Mouse (Mus musculus) myocyte (in vitro differentiated cells): ENCODE measurements around the gene Resp18. TPM values are rescaled to one million over a fixed set of nuclear protein-coding genes. Genes with fewer than 3 reads are reported as not detected.
A peak's percentile ranks its signal among the peaks of the same experiment; 100 is the strongest.

Experiments
- H3K27me3 ChIP-seq: one replicate; pipeline ENCODE4 v1.6.1; 2011; ENCODE audit not compliant: control insufficient read depth, insufficient read depth, insufficient read length
- H3K36me3 ChIP-seq: one replicate; pipeline ENCODE4 v1.6.1; 2011; ENCODE audit not compliant: control insufficient read depth, insufficient read depth
- H3K4me2 ChIP-seq: one replicate; pipeline ENCODE4 v1.6.1; 2011; ENCODE audit warnings: low read depth, control low read depth
- H3K4me3 ChIP-seq: one replicate; pipeline ENCODE4 v1.5.1; 2011; ENCODE audit warnings: mild to moderate bottlenecking, control low read depth, moderate library complexity
- H3K79me2 ChIP-seq: one replicate; pipeline ENCODE4 v1.6.1; 2011; ENCODE audit not compliant: control insufficient read depth, insufficient read depth
- H3ac ChIP-seq: one replicate; pipeline ENCODE4 v1.6.1; 2011; ENCODE audit not compliant: control insufficient read depth, insufficient read length
- CEBPB ChIP-seq: IDR thresholded peaks from 2 replicates; pipeline ENCODE4 v1.6.1; 2011; ENCODE audit warnings: mild to moderate bottlenecking, moderate library complexity; ENCODE audit not compliant: poor library complexity, insufficient read depth, severe bottlenecking
- E2F4 ChIP-seq: IDR thresholded peaks from one replicate; pipeline ENCODE4 v1.6.1; 2011; ENCODE audit warnings: mild to moderate bottlenecking, control low read depth, moderate library complexity; ENCODE audit not compliant: insufficient read depth
- MYOD1 ChIP-seq, 3 experiments: IDR thresholded peaks; one replicate each; pipeline ENCODE4 v1.6.1; 2011; ENCODE audit warnings: control low read depth in 2 of 3, low read depth in 2 of 3, mild to moderate bottlenecking in 2 of 3, moderate library complexity in 1 of 3; ENCODE audit not compliant: insufficient read length in 2 of 3, control insufficient read depth in 1 of 3
- MYOG ChIP-seq, 3 experiments: IDR thresholded peaks; one replicate each; pipeline ENCODE4 v1.6.1; 2011; ENCODE audit warnings: control low read depth in 2 of 3, low read depth in 2 of 3, mild to moderate bottlenecking in 2 of 3; ENCODE audit not compliant: insufficient read length in 2 of 3, control insufficient read depth in 1 of 3, insufficient read depth in 1 of 3
- POLR2A ChIP-seq: IDR thresholded peaks from one replicate; pipeline ENCODE4 v1.6.1; 2011; ENCODE audit warnings: low read depth, mild to moderate bottlenecking, control low read depth, moderate library complexity; ENCODE audit not compliant: insufficient read length
- POLR2AphosphoS2 ChIP-seq: IDR thresholded peaks from one replicate; pipeline ENCODE4 v1.6.1; 2011; ENCODE audit warnings: low read depth, control low read depth; ENCODE audit not compliant: insufficient read length
- REST ChIP-seq: IDR thresholded peaks from one replicate; pipeline ENCODE4 v1.6.1; 2011; ENCODE audit warnings: mild to moderate bottlenecking, control low read depth, moderate library complexity; ENCODE audit not compliant: insufficient read depth, insufficient read length
- SRF ChIP-seq: IDR thresholded peaks from one replicate; pipeline ENCODE4 v1.6.1; 2011; ENCODE audit warnings: low read depth; ENCODE audit not compliant: control insufficient read depth, insufficient read length
- TCF12 ChIP-seq: IDR thresholded peaks from one replicate; pipeline ENCODE4 v1.6.1; 2011; ENCODE audit warnings: mild to moderate bottlenecking, control low read depth; ENCODE audit not compliant: poor library complexity, insufficient read depth, severe bottlenecking
- TCF3 ChIP-seq: IDR thresholded peaks from one replicate; pipeline ENCODE4 v1.6.1; 2011; ENCODE audit warnings: low read depth, control low read depth; ENCODE audit not compliant: insufficient read length
- USF1 ChIP-seq: IDR thresholded peaks from one replicate; pipeline ENCODE4 v1.6.1; 2011; ENCODE audit warnings: low read depth, mild to moderate bottlenecking, control low read depth, moderate library complexity
- polyA plus RNA-seq: library from polyadenylated mRNA; unstranded; fragments of >200 nt; fragmentation: generic; extraction: Trizol; gene quantifications from one replicate; pipeline ENCODE4 v1.2.1, GENCODE M21; 2012; ENCODE audit warnings: missing spikeins

The Resp18 gene
- polyA plus RNA-seq, 1 experiment = not detected

DNA sequence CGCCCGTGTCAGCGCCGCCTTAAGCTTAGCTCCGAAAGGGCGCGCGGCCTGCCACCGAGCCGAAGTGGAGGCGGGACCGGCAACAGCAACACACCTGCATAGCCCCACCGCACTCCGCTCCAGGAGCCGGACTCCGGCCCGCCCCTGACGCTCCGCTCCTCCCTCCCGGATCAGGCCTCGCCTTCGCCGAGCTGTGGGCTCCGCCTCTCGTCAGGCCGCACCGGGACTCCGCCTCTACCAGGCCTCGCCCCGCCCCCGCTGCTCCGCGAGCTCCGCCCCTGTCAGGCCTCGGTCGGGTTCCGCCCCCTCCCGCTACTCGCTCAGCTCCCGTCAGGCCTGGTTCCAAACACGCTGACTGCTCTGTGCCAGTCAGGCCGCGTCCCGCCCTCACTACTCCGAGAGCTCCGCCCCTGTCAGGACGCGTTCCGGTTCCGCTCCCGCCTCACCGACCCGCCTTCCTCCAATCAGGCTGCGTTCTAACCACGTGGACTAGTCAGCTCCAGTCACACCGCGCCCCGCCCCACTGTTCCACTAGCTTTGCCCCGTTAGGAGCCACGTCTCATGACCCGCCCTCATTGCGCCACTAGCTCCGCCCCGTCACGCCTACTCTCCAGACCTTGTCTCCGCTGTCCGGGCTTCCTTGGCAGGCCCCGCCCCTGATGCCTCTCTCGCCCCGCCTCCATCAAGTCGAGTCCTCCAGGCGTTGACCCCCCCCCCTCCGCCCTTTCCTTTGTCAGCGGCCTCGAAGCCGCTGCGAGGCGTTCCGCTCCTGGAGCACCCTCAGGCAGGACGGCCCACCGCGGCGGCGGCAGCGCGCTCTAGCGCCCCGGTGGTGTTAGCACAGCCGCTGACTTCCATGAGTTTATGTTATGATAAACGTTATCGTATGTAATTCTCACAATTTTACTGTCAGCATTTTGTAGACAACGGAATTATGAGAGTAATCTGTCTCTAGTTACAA is 39.3 kb upstream of the Resp18 start, which contains the start of gene Dnpep:
Gene Dnpep (minus strand): TSS at position 750 of the 961 bp plus-strand sequence.
- TF ChIP-seq SRF (peak; percentile 59), MYOD1 (IDR thresholded peaks at IDR 0.05; ENCODE audit: control insufficient read depth in 1 of 3, insufficient read length in 2 of 3, low read depth in 2 of 3) (no peak), CEBPB (0 out of 2 replicates have a peak, but pooled peaks have one; percentile 15), POLR2AphosphoS2 (peak; percentile 83), POLR2A (peak; percentile 79), USF1 (peak; percentile 84)
- peak within 1 kb of the TSS; percentile 17 for H3ac ChIP-seq
- peak within 1 kb of the TSS; percentile 84 for H3K4me3 ChIP-seq
- peak within 1 kb of the TSS; percentile 87 for H3K4me2 ChIP-seq
- peaks cover 6% of the 10 kb centered on the region for H3K36me3 ChIP-seq
- H3K79me2 ChIP-seq = no peaks in the 10 kb centered on the region
- H3K27me3 ChIP-seq = no peaks in the 10 kb centered on the region

DNA sequence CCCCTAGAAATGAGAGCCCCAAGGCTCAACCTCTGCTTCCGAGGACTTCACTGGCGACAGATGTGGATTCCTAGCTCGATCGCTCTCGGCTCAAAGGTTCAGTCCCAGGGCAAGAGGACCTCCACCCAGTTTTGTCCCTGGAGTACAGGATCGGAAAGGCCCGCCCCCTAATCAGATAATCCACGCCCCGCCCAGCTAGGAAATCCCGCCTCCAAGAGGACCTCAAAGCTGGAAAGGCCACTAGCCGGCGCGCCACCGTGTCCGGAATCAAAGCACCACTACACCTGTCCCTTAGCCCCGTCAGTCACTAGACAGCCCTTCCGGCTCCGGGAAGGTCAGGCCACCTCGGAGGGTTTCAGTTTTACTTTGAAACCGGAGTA is 38.6 kb upstream of the Resp18 start:
- H3ac ChIP-seq = peak overlapping the region; percentile 17
- peak overlapping the region; percentile 84 for H3K4me3 ChIP-seq
- no peak for TF ChIP-seq MYOD1 (IDR thresholded peaks at IDR 0.05; ENCODE audit: control insufficient read depth in 1 of 3, insufficient read length in 2 of 3, low read depth in 2 of 3)
- TF ChIP-seq MYOG (IDR thresholded peaks at IDR 0.05; ENCODE audit: control insufficient read depth in 1 of 3, insufficient read depth in 1 of 3, insufficient read length in 2 of 3, low read depth in 2 of 3) = peak in 1 of 3 experiments; percentile 29
- no peak for TF ChIP-seq REST
- TF ChIP-seq SRF = no peak
- no peaks in the 10 kb centered on the region for H3K79me2 ChIP-seq
- H3K27me3 ChIP-seq = no peaks in the 10 kb centered on the region
- H3K36me3 ChIP-seq = peaks cover 8% of the 10 kb centered on the region
- peak overlapping the region; percentile 77 for H3K4me2 ChIP-seq

DNA sequence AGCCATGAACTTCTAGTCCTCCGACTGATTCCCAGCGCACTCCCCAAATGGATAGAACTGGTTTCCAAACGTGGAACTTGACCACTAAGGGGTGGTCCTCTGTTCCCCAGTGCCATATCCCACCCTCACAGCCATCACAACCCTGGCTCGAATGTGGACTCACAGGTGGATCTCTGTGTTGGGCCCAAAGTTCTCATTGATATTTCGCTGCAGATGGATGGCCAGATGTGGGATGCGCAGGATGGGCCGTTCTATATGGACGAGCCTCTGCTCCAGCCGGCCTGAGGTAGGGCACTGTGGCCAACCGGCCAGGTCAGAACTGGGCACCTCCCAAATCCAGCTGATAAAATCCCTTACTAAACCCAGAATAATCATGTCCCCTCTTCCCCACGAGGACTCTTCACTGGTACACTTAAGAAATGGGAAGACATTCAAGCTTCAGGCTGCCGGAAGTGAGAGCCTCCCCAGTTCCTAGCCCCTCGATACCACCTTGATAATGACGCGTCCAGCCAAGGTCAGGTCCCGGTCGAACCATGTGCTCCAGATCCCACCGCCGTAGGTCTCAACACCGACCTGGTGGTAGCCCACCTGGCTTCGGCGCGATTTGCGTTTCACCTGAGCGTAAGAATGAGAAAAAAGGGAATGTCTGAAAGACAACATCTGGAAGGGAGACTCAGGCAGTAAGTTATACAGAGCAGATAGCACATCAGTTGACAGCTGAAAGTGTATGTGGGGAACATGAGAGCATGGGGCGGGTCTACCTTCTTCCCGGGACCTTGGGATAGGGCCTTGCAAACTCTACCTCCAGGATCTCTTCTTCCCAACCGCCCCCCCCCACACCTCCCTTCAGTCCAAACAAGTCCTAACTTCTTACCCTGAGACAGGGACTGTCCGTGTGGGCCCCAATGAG is 37.5 kb upstream of the Resp18 start:
- Histone ChIP-seq H3K27me3 (no peaks in the 10 kb centered on the region), H3K79me2 (no peaks in the 10 kb centered on the region), H3K4me3 (peak overlapping the region; percentile 84), H3K36me3 (peaks cover 15% of the 10 kb centered on the region), H3ac (peak overlapping the region; percentile 17), H3K4me2 (peak overlapping the region; percentile 77)
- TF ChIP-seq TCF12 = no peak
- no peak for TF ChIP-seq MYOG (IDR thresholded peaks at IDR 0.05; ENCODE audit: control insufficient read depth in 1 of 3, insufficient read depth in 1 of 3, insufficient read length in 2 of 3, low read depth in 2 of 3)

DNA sequence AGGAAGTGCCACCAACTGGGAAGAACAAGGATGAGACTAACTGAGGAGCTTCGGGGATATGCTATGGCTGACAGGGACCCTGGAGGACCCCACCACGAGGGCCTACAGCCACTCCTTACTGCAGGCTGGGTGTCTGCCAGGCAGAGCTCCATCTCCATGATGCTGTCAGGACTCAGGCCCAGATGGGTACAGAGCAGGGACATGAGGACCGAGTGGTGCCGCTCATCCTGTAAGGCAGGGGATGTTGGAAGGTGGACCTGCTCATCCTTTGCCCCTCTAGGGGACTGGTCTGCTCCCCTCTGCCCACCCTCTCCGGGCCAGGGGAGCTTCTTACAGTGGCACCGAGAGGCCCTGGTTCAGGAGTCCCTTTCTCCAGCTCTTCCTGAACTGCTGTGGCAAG is 36.8 kb upstream of the Resp18 start:
- Histone ChIP-seq H3K79me2 (no peaks in the 10 kb centered on the region), H3K4me2 (no peak overlapping the region), H3K36me3 (peaks cover 20% of the 10 kb centered on the region), H3ac (no peak overlapping the region), H3K27me3 (no peaks in the 10 kb centered on the region), H3K4me3 (no peak overlapping the region)
- TF ChIP-seq E2F4 (no peak), MYOD1 (IDR thresholded peaks at IDR 0.05; ENCODE audit: control insufficient read depth in 1 of 3, insufficient read length in 2 of 3, low read depth in 2 of 3) (no peak), POLR2AphosphoS2 (no peak), TCF12 (no peak), TCF3 (no peak)

DNA sequence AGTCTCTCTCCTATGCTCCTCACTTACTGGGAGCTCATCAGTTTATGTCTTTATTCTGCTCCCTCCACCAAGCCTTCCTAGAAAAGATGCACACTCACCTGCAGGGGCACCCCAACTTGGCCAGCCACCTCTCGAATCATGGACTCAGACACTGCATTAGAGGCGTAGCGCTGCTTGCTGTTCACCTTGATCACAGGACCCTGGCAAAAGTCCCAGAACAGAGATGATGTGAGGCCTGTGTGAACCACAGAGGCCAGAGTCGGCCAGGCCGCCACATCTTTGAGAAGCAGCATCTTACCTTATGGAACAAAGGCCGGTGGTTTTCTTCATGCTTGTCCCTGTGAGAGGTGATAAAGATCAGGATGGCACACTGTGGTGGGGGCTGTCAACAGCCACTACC is 33.5 kb upstream of the Resp18 start:
- Histone ChIP-seq H3K4me2 (no peak overlapping the region), H3ac (no peak overlapping the region), H3K36me3 (peaks cover 23% of the 10 kb centered on the region), H3K27me3 (no peaks in the 10 kb centered on the region), H3K79me2 (no peaks in the 10 kb centered on the region), H3K4me3 (no peak overlapping the region)
- TF ChIP-seq E2F4 (no peak), SRF (no peak)
